Mouse (Mus musculus): ENCODE measurements around the gene Trp53tg5. TPM values are rescaled to one million over a fixed set of nuclear protein-coding genes. Genes with fewer than 3 reads are reported as not detected.
A peak's percentile ranks its signal among the peaks of the same experiment; 100 is the strongest.

Trp53tg5 gene
- total RNA-seq, 1 experiment from 2014 or later = not detected

DNA sequence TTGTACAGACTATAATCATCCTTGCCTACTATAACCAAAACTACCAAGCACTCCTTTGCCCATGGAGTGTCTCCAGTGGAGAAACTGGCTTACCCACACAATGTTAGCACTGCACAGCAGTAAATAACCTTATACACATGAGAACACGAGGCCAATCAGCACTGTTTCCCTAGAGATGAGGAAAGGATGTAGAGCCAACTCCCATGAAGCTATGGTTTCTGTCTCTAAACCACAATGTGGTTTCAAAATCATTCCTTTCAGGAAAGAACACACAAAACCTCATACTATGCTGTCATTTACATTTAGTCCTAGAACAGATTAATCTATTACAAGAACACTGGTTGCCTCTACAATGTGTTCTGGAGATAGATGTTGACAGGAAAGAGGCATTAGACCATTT, 22.8 kb upstream of the Trp53tg5 start:
- no peak for DNase-seq

DNA sequence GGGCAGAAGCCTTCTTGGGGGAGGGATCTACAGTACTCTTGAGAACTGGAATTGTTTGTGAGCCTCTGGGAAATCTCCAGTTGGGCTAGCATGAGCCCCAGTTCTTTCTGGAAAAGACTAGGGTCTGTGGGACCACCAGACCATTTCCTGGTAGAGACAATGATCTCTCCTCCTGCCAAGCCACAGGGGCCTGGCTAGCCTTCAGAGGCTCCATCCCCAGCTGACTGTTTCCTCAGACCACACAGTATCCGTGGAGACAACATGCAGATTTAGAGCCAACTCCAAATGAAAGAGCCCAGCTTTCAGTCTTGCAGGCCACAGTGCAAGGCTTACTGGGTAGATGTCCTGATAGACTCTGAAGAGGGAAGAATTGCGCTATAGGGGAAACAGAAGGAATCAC, 20.6 kb upstream of the Trp53tg5 start:
- DNase-seq = no peak

DNA sequence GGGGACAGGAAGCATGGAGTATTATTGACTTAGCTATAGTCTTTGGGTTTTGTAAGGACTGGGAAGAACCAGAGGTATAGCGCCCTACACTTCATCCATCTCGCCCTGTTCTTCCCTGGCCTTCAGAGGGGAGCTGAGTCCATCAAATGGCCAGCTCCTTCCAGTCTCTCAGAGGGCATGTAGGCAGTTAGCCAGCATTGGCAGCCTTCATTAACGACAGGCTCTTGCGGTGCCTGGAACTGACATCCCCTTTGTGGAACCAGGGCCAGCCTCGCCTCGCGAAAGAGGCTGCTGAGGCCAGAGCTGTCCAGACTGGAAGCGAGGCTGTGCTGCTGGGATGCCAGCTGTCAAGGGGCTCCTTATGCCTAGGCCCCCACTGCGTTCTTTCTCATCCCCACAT, 14.3 kb upstream of the Trp53tg5 start:
- no peak for DNase-seq

DNA sequence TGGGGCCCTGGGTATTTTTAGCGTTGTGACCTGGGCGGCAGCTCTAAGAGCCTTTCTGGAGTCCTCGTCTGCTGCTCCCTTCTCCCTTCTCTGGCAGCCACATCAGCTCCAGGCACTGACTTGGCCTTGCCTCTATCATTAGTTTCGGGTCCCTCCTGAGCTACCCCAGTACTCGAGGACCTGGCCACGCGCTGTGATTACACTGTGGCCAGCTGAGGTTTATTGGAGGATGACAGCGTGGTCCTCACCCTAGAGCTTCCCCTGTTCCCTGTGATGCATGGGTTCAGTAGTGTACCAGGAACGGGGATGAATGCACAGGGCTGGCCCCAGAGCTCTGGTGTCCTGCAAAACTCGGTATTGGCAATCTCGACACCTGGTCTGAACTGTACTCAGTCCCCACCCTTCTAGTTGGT, 13.6 kb upstream of the Trp53tg5 start:
- DNase-seq = no peak

DNA sequence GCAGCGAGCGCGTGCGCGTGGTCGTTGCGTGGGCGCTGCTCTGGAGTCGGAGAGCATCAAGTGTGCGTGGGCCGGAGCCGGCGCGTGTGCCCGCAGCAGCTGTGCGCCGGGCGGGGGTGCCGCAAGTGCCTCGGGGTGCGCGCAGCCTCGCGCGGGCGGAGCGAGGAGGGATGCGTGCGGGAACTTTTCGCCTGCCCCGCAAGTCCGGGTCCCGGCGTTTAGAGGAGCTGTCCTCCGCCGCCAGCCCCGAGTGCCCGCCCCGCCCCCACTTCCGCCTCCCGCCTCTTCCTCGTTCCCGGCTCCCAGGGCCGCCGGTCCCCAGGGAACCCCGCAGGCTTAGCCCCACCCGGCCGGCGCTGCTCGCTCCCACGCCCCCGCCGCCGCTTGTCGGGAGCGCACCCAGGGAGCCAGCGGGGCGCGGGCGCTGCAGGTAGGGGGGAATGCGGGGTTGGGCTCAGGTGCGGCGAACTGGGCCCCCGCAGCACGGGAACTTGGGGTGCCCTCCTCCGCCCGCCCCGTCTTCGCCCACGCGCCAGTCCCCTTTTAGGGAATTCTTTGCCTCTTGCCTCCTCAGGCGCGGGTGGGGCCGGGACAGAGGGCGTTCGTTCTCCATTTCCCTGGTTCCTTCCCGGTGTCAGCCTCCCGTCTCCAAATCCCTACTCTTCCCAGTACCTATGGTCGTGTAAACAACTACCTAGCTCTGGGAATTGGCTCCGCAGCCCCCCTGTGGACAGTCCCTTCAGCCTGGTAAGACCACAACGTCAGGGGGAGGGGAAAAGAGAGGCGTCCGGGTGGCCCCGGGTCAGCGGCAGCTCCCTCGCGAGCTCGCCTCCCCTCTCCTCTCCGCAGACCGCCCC, 13.0 kb upstream of the Trp53tg5 start:
- DNase-seq = peak; percentile 74

DNA sequence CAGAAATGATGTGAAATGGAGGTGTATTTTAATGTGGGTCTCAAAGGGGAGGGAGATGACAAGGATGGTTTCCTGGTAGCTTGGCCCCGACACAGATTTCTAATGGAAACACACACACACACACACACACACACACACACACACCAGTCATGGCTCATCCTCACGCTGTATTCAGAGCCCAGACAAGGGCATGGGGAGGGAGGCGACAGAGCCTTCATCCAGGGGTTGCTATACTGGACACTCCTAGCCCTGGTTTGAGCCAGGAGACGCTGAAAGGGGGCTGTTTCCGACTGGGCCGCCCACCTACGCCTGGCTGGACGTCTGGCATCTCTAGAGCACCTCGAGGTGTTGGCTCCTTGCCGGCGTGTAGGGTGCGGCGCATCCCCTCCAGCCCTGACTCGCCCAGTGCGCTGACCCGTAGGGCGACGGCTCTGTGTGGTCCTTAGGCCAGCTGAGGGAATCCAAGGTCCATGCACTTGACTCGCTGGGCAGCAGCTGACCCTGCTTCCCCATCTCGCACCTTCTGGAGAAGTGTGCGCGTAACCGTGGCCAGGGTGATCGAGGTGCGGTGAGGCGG, 12.2 kb upstream of the Trp53tg5 start, which contains the start of gene Dbndd2:
Dbndd2 (plus strand) TSS at position 426 of the 577 bp plus-strand sequence.
- DNase-seq = peak; percentile 52

DNA sequence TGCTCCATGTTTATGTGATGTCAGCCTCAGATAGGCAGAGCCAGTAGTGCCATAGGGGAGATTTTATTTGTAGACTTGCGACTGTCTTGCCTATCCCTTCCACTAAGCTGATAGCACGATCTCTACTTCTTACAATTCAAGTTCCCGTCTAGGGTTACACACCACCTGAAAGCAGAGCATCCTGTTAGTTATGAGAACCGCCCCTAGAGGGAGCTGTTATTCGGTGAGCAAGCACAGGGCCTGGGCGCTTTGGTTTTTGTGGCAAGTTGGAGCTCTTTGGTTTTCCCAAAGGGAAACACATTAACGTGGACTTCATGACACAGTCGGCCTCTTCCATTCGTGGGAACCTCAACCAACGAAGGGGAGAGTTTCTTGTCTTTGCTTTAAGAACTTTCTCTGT, 3.3 kb downstream of the Trp53tg5 start:
- peak; percentile 77 for DNase-seq

DNA sequence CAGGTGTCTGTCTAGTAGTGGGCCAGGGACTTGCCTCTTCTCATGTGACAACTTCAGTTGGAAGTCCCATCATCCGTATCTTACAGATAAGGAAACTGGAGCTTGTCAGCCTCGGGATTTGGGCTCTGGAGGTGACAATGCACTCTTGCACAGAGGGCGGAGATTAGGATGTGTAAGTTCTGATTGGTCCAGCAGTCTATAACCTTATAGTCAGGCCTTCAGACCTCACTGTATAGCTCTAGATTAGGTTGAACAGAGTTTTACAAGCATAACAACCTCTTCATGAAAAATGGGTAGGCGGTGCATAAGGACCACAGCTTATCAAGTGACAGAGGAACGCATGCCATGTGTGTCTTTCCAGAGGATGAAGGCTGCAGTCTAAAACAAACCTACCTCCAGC, 6.7 kb downstream of the Trp53tg5 start:
- DNase-seq = no peak

DNA sequence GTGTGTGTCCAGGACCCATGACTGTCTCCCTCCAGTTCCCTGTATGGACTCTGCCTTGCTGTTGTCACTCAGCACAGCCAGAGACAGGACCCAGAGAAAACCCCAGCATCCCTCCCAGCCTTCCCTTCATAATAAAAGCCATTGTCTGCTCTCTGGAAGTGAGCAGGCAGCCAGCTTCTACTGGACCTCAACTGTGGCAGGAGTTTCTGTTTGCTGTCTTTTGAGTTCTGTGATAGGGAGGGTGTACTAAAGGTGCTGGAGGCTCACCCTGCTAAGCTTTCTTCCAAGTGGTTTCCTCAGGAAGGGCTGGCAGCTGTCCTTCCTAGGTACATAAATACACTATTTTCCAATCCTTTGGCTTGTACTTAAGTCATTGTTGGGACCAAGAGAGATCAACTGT, 8.4 kb downstream of the Trp53tg5 start:
- no peak for DNase-seq

DNA sequence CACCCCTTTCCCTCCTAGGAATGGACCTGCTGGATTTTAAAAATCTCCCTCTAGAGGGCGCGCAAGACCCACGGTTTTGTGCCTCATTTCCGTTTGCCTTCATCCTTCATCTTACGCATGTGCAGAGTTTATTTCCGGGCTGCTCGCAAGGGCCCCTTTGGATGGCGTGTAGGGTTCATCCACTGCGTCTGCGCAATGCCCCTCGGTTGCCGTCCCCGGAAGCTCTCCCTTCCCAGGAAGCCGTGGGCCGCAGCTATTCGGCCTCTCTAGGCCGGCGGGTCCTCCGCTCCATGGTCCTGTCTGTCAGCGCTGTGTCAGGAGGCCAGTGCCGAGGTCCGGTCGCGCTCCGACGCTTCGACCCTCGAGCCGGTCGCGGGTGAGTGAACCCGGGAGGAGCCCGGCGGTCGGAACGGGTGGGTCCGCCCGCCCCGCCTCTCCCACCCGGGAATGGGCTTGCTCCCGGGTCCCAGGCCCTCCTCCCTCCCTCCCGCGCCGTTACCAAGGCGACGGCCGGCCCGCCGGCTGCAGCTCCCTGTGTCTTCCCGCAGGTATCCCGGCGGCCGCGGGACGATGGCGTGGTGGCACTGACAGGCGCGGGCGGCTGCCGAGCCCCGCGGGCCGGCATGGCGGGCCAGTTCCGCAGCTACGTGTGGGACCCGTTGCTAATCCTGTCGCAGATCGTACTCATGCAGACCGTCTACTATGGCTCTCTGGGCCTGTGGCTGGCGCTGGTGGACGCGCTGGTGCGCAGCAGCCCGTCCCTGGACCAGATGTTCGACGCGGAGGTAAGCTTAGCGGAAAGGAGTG, 12.6 kb downstream of the Trp53tg5 start, which contains the start of gene Gm20458:
Gm20458 (plus strand) TSS at position 223 of the 807 bp plus-strand sequence.
- DNase-seq = peak; percentile 98

DNA sequence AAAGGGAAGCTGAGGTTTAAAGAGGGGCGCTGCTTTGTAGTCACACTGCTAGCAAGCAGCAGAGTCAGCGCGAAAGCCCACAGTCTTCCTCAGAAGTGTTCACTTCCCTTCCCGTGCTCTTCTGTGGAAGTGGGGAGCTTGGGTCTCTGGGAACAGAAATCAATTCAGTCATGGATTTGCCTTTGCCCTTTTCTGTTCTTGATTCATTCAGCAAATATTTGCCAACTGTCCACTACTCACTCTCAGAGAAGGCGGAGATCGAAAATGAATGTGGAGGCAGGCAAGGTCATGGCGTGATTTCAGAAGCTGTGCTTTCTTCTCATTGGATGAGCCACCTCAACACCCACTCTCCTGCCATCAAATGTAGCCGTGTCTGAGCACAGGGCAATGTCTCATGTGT, 15.0 kb downstream of the Trp53tg5 start:
- DNase-seq = peak; percentile 70

DNA sequence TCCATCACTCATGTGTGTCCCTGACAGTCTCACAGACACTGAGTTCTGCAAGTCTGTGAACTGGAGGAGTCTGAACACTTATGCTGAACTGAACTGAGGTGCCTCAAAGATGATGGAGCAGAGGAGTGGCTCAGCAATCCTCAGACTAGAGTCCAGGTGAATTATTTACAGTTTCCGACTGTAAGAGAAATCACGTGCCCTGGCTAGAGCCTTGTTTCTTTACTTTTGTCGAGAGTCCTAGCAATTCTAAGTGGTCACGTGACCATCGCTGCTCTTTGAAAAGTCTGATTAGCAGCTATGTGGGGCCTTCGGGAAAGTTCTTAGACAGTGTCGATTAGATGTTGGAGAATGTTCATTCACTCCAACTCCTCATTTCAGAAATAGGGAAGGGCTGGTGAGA, 15.6 kb downstream of the Trp53tg5 start:
- DNase-seq = no peak

DNA sequence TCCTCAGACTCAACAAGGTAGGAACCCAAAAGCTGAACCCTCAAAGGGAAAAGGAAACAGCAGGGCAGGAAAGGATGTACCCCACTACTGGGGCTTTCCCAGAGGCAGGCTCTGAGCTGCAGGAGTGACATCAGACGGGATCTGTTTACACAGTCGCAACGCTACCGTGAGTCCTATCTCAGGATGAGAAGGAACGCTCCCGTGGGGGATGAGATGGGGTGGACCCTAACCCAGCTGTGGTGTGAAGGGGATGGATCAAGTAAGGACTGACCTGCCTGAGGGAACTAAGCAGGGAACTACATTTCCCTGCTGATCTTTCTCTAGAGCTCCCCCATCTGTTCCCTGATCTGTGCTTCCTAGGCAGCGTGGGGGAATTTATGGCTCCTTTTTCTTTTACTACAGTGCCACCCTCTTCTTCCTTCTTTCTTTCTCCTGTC, 16.6 kb downstream of the Trp53tg5 start, which contains the start of gene Sys1:
Sys1 (plus strand) TSS at position 101 of the 437 bp plus-strand sequence.
- peak; percentile 44 for DNase-seq

DNA sequence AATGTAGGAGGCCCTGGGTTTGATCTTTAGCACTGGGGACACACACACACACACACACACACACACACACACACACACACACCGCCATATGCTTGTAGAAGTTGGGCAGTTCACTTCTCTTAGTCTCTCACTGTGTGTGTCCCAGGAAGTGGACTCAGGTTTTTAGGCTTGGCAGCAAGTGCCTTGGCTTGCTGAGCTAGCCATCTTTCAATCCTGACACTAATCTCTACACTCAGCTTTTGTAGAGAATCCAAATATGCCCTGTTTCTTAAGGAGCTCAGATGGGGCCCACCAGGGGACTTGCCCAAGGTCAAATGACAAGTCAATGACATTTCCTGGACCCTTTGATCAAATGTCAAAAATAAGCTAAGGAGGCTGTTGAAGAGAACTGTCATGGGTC, 17.1 kb downstream of the Trp53tg5 start:
- DNase-seq = no peak

DNA sequence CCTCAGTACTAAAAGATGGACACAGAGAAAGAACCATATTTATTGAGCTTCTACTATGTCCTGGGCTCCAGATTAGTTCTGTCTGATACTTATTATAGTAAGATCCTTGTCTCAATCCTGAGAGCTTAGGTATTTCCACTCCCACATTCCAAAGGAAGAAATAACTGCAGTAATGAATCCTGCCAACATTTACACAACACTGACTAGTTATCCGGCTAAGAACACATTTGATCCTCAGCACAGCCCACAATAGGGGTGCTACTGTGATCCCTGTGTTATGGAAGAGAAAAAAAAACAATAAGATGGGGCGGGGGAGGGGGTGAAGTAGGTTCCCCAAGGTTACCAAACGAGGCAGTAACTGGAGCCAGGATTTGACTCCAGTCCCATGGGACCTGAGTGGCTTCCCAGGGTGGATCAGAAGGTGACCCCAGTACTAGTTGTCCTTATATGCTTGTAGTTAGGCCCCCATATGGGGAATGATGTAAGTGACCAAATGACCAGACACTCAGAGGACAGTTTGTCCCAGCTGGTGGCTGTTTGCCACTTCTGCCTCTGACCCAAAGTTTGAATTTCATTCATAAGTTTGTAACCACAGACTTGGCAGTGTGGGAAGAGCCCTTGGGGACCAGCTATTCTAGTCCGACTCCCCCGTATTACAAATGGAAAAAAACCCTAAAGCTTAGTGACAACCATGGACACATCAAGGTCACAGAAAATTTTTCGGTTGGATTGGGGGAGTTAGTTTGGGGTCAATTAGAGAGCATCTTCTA, 17.9 kb downstream of the Trp53tg5 start:
- peak; percentile 74 for DNase-seq

DNA sequence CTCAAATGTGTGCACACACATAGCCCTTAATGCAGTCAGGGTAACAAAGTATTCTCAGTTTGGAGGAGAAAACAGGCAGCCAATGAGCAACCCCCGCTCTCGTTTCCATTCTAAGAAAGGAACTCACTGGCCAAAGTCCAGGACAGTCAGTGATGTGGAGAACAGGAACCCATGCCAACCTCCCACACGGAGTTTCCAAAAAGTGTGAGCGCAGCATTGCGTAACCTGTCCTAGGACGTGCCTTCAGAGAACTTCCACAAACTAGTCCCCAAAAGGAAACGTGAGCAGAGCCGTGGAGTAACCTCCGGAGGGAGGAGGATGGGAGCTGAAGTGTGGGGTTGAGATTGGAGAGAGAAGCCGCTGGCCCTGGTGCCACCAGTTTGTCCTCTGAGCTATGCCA, 18.7 kb downstream of the Trp53tg5 start:
- peak; percentile 80 for DNase-seq

DNA sequence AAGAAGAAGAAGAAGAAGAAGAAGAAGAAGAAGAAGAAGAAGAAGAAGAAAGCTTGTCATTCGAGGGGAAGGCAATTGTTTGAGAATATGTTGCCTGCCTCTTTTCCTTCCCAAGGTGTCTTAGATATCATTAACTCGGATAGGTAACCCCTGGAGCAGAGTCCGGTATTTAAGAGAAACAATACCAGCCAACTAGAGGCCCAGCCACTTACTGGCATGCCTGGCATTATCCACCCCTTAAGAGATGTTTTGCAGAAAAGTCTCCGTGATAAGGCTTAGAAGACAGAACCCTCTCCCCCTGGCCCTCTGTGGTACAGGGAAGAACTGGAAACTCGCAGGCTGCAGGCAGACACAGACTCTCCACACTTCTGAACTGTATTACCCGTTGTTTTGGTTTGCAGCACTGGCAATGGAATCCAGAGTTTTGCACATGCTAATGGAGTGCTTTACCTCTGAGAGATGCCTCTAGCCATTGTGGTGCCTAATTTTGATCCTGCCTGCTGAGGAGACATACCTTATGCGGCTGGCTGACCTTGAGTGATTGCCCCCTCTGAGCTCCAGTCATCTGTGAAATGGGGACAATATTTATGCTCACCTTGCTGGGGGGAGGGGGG, 19.5 kb downstream of the Trp53tg5 start:
- DNase-seq = no peak

DNA sequence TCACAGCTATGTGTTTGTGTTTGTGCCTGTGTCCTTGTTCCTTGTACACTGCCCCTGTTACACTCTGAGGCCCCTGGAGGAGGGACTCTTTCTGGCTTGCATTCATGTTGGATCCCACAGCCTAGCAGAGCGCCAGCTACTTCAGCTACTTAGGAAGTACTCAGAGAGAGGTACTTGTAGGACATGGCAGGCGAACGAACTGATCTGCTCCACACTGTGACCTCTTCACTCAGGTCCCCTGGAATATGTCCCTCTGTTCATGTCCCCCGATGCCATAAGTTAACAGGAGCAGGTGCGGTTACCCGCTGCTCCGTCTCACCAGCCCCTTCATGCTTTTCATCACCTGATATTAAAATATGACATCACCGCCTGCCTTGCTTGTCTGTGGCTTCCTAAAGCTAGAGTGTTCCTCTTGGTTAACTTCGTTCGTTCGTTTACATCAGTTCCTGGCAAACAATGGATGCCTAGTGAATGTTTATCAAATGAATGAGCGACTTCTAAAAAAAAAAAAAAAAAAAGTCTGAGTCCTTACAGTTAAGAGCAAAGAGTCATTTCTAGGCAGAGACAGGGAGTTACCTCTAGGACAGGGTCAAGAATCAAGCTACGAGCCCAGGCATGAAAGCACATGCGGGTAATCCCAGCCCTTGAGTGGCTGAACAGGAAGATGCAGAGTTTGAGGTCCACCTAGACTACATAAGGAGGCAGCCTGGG, 20.3 kb downstream of the Trp53tg5 start:
- DNase-seq = no peak

DNA sequence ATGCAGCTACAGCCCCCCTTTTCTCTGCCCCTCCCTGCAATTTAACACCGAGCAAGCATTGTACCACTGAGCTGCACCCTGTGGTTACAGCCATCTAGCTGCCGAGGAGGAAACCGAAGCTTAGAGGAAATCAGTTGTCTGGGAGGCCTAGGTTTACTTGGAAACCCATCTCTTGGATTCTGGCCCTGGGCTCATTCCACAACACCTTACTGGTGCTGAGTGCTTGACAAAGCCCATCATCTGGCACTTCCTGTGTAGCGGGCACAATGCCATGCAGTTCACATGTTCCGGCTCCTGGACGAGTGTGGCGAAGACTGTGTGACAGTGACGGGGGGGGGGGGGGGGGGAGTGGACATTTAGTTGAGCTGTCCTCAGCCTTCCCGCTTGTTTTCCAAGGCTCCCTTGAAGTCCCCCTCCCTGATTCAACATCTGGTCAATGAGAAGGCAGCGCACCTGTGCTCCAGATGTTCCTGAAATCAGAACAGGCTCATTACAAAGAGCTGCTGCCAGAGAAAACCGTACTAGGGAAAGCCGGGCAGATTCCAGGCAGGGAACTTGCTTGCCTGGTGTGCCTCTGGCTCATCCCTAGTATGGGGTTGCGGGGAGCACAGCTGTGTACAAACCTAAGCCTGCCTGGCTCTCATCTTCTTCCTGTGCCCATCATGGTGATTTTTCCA, 21.4 kb downstream of the Trp53tg5 start:
- no peak for DNase-seq
